Mouse (Mus musculus): ENCODE measurements around the gene Prnd. TPM values are rescaled to one million over a fixed set of nuclear protein-coding genes. Genes with fewer than 3 reads are reported as not detected.

The Prnd gene
- polyA plus RNA-seq, 1 experiment: 0.87 TPM

DNA sequence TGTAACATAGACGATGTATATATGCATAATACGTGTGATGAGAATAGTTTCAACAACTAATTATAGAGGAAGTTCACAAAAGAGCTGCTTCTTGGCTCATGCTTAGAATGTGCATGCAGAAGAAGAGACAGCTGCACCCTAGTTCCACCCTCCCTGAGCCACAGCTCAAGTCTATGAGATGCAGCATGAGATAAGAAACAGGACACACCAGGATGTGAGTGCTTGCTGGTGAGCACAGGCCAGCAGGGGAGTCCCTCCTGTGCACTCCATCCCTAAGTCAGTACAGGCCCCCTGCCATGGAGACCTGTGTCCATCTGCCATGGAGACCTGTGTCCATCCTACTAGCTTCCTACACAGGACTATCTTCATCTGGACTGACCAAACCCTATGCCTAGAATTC, 19.9 kb downstream of the Prnd start:
- 93% methylated on average over 2 of the region's 2 CpGs for WGBS
- no peak for DNase-seq (ENCODE audit: low read depth, low spot score)

DNA sequence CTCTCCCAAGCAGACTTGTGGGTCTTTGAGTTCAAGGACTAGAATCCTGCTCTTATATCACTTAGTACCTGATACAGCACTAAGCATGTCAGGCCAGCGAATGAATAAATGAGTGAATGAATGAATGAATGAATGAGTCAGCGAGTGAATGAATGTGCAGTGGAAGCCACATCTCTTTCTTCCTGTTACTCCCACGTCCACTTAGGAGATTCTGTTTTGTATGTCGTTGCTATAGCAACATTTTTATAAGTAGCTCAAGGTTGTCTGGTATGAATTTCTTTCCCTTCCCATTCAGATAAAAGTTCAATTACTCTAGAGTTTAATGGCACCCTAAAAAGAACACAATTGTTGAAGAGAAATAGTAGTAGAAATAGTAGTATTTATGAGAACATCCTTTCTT, 20.4 kb downstream of the Prnd start:
- DNase-seq (ENCODE audit: low read depth, low spot score): no peak
- WGBS: 48% methylated on average over 4 of the region's 4 CpGs

DNA sequence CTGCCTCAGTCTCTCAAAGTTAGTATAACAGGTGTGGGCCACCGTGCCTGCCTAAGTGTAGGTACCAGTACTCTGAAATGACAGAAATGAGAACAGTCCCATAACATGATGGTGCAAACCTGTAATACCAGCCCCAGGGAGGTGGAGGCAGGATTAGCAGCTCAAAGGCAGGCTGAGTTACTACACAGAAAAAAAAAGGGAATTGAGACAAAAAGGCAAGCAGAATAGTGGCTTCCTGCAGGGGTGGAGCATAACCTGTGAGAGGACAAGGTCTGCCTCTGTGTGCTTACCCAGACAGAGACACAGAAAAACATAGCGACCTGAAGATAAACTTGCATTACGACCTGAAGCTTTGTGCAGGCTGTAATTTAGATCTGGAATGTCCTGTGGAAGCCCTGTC, 26.0 kb downstream of the Prnd start:
- WGBS: 37% methylated on average over 3 of the region's 3 CpGs
- DNase-seq (ENCODE audit: low read depth, low spot score): no peak

DNA sequence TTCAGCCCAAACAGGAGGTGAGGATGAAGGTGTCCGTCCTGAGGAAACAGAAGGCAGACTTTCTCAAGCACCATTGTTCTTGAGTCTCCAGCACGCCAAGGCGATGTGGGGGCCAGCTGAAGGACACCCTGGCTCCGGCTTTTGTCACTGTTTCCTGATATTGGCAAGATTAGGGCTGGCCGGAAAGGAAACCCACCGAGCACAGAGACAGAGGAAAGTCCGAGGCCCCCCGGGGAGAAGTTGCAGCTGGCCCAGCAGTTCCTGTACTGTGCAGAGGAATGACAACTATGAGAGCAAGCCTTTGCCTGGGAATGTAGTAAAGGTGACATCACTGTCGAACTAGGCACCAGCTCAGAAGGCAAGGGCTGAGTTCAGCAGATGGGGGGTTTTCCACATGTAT, 30.2 kb downstream of the Prnd start:
- DNase-seq (ENCODE audit: low read depth, low spot score): no peak
- WGBS: 44% methylated on average over 9 of the region's 9 CpGs

DNA sequence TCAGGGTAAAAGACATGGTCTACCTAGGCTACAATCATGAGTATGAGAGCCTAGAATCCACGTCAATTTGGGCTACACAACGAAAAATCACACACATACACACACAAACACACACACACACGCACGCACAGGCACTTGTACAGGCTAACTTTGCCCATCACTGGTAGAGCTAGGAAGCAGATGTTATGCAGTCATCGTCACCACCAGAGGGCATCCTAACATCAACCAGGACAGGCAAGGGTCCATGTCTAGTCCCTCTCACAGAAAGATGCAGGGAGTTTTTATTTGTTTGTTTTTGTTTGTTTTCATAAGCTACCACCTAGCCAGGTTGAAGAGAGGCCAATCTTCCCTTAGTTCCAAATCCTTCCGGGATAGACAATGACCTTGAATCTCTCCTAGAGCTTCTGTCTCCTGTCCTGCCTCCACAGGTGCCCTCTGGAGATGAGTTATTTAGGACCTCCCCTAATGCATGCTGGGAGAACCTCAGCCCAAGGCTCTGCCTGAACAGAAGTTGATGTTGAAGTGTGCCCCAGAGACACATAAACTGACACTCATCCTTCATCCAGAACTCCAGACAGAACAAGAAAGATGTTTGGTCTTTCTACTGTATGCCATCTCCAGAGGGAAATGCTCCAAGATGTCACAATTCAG, 32.0 kb downstream of the Prnd start:
- WGBS: 5% methylated on average over 6 of the region's 6 CpGs
- peak; percentile 16 for DNase-seq (ENCODE audit: low read depth, low spot score)

DNA sequence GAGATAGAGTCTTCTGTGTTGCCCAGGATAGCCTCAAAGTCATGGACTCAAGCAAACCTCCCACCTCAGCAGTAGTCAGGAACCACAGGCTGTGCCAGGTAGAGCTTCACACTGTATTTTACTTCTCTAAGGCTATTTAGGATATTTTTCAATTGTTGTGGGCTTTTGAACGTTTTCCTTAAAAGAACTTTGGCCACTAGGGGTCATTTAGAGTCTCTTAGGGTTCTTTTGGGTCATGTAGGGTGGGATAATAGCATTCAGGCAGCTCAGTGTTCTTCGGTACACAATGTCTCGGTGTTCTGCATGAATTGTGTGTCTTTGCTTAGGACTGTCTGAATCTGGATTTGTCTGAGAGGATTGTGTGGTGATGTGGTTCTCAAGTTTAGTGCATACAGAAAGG, 37.3 kb downstream of the Prnd start:
- WGBS: 44% methylated on average over 3 of the region's 3 CpGs
- no peak for DNase-seq (ENCODE audit: low read depth, low spot score)

DNA sequence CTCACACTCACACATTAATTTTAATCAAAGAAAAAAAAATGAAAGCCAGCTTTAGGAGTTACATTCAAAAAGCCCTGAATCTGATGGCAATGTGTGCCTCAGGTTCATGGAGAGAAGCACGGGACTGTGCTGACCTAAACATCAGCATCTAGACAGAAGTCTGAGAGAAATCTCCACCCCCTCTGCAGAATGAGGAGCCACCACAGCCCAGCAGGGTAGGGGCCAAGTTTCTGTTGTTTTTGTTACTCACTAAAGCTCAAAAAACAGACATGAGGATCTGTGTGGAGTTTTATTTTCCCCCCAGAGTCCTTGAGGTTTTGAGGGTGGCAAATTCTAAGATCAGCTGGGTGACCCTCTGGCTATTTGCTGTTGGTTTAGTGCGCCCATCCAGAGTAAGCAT, 37.9 kb downstream of the Prnd start:
- no peak for DNase-seq (ENCODE audit: low read depth, low spot score)
- 71% methylated on average over 2 of the region's 2 CpGs for WGBS

DNA sequence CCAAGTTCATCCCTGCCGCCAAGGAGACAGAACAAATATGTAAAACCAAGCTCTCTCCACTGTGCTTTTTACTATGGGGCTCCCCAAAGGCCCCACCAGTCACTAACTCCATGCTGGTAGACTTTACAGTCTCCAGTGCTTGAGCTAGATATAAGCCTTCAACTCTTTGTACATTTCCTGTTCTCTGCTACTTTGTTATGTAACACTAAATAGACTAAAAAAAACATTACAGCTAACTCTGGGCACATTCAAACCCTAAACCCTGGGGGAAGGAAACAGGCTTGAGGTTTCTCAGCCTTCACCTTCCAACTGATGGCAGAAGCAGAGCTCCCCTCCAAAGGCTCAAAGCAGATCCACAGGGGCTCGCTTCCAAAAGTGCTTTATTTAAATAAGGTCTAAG, 41.8 kb downstream of the Prnd start:
- WGBS: 75% methylated on average over 2 of the region's 2 CpGs
- no peak for DNase-seq (ENCODE audit: low read depth, low spot score)

DNA sequence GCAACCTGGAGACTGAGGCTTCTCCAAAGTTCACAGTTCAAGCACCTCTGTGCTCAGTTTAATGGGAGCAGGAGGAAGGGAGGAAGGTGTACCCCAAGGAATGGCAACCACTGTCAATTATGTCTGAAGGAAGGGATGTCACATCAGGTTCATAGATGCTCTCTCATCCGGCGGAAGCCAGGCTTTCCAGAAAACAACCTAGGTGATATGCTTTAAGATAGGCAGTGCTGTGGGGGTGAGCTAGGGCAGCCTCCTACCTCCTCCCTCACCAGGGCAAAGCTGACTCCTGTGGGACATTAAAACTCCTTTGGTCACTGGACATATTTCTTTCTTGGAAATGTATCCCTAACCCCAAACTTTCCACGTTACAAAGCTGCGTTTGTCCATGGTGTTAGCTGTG, 42.5 kb downstream of the Prnd start:
- DNase-seq (ENCODE audit: low read depth, low spot score): no peak
- 69% methylated on average over 4 of the region's 4 CpGs for WGBS

DNA sequence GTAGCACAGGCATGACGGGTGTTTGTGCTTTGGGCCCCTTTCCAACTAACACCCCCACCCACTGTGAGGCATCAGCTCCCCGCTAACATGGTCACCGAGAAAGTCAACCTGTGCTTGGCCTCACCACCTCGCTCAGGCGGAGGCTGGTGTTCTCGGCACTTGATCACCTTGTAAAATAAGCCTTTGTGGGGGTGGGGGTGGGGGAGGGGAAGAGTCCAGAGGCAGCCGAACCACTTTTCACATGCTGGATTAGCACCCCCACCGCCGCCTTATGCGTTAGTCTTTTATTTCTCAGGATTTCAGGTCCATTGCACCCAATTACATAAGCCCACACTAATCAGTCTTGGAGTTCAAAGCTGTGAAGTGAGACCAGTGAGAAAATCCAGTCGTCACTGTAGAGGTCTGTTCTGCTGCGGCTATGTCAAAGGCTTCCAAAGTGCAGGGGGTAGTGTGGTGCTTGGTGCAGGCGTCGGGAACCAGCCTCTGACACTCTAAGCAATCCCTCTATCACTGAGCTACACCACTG, 43.0 kb downstream of the Prnd start:
- no peak for DNase-seq (ENCODE audit: low read depth, low spot score)
- WGBS: 43% methylated on average over 14 of the region's 14 CpGs

DNA sequence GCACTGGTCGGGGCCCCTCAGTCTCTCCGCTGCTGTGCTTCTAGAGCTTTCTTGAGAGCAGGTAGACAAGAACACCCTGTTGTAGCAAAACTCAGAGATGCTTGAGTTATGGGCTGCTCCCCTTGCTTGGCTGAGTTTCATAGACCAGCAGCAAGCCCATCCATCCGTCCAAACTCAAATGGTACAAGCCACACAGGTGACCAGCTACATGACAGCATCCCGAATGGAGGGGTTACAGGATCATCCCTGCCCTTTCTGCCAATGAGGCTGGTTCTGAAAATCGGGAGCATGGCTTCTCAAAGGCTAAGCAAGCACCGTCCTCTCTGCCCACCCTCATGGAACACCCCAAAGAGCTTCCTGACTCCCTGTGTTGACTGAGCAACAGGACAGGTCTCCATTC, 44.3 kb downstream of the Prnd start:
- 89% methylated on average over 6 of the region's 6 CpGs for WGBS
- no peak for DNase-seq (ENCODE audit: low read depth, low spot score)

DNA sequence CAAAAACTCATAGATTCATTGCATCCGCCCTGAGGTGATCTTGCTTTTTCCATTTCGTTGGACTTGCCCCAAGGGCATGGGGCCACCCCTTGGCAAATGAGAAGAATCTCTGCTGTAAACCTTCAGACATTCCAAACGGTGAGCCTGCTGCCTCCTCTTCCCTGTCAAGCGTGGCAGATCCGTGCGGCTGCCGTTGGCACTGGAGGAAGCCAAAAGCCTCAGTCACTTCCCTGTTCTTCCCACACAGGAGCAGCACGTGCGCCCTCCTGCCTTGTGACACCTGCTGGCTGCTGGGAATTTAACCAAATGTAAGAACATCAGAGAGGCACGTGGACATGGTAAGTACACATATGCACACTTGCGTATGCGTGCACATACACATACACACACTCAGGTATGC, 45.1 kb downstream of the Prnd start:
- WGBS: 60% methylated on average over 12 of the region's 12 CpGs
- DNase-seq (ENCODE audit: low read depth, low spot score): no peak

DNA sequence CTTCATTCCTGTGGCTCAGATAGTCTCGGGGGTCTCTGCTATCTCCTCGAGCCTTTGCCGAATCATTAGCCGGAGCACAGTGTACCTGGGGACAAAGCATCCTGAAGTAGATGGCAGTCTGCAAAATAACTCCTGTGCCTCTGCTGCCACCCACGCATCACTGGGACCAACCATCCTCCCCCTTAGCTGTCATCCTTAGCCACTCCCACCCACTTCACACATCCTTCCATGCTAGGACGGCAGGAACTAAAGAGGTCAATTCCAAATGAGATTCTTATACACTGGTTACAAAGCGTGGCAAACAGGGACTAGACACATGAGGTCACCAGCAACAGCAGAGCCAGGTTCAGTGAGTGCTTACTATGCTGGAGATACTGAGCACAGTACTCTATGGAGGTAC, 45.7 kb downstream of the Prnd start:
- DNase-seq (ENCODE audit: low read depth, low spot score): no peak
- WGBS: 88% methylated on average over 7 of the region's 7 CpGs

DNA sequence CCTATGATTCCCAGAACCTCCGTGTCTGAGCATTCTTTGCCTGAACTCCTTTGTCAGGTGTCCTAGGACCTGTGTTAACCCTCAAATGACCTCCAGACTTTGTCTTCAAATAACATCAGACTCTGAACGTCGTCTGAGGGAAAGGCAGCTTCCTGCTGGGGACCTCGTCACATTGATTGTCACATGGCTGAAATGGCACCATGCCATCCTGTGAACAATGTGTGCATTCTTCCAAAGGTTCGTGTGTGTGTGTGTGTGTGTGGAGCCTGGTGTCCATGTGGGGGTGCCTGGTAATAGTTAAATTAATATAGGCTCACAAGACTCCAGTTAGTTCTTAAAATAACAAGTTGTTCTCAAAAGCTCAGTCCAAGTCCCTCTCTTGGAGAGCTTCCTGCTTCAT, 46.7 kb downstream of the Prnd start:
- DNase-seq (ENCODE audit: low read depth, low spot score): no peak
- 18% methylated on average over 5 of the region's 5 CpGs for WGBS

DNA sequence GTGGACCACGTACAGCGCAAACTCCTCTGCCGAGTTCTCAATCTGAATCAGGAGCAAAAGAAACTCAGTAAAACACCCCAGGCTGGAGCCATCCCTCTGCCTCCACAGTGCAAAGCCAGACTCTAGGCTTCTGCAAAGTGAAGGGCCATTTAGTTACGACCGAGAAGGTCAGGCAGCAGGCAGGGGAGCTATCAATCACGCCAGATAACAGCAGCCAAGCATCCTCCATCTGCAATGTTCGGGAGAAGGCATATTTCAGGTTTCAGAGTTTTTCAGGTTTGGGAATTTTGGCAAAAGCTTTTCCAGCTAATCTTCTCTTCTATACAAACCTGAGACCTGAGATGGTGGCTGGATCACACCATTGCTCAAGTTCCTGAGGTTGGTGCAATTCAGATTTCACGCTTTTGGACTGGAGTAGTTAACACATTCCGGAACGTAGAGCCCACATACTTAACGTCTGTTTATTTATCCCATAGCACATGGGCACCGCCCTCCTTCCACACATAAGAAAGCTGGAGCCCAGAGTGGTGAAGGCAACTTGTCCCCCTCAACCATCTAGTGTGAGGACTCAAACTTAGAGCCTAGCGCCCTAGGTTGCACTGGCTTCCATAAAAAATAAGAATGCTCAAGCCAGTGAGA, 51.2 kb downstream of the Prnd start:
- DNase-seq (ENCODE audit: low read depth, low spot score): no peak
- 59% methylated on average over 13 of the region's 13 CpGs for WGBS

DNA sequence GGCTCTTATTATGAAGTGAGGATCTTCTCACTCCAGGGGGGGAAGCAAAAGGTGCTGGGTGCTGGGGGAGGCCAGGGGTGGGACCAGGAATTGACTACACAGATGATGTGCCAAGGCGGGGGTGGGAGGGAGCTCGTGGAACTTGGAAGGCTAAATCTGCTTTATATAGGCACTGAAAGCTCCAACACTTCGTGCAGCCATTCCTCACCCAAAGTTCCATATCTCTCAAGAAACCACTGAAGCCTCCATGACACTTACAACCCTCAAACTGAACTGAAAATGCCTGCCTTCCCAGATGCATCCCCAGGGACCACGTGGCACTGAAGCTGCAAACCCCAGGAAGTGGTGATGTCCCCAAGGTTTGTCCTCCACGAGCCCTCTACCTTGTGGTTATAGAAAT, 53.3 kb downstream of the Prnd start:
- 73% methylated on average over 5 of the region's 5 CpGs for WGBS
- DNase-seq (ENCODE audit: low read depth, low spot score): no peak

DNA sequence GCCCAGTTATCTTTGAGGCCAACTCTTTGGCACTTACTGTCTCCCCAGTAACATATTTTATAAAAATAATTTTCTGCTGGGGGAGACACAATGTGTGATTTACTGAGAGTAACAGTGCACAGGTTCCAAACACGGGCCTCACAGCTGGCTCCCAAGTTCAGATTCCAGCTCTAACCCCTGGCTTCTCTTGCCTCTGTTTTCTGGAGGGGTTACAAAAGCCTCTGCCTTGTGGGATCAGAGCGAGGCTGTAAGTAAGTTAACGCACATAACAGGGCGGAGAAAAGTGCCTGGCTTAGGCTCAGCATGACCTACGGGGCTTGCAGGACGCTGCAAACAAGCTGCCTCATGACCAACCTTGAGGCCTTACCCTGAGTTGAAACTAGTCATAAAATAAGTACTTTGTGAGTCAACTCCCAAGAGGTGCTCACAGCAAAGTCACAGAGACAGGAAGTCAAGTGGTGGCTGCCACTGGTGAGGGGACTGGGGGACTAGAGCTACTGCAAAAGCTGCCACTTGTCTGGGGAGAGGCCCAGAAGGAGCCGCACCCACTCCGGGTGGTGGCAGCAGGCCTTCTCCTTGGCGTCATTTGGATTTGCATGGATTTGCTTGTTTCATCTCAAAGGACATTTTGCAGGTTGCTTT, 54.0 kb downstream of the Prnd start:
- 71% methylated on average over 9 of the region's 9 CpGs for WGBS
- no peak for DNase-seq (ENCODE audit: low read depth, low spot score)

DNA sequence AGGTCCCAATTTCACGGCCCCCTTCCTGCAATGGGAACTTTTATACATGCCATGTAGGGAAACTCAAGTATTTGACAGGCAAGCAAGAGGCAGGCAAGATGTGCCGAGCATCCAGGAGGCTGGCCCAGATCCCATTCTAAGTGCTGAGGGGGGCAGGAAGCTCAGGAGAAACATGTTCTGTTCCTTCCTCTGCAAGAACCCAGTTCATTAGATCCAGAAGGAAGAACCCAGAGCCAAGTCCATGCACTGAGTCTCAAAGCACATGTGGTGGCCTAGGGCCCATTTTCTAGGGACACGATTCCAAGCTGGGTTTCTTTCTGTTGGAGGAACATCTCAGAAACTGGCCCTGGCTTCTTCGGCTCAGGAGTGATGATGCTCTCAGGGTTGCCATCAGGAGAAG, 54.8 kb downstream of the Prnd start:
- 79% methylated on average over 4 of the region's 4 CpGs for WGBS
- no peak for DNase-seq (ENCODE audit: low read depth, low spot score)

Measured in large intestine, adult 2 months (tissue).